Mouse (Mus musculus): ENCODE measurements around the gene Galnt7. TPM values are rescaled to one million over a fixed set of nuclear protein-coding genes. Genes with fewer than 3 reads are reported as not detected.

Galnt7 gene
- polyA plus RNA-seq, 1 experiment from 2014 or later, result 12.1 TPM

DNA sequence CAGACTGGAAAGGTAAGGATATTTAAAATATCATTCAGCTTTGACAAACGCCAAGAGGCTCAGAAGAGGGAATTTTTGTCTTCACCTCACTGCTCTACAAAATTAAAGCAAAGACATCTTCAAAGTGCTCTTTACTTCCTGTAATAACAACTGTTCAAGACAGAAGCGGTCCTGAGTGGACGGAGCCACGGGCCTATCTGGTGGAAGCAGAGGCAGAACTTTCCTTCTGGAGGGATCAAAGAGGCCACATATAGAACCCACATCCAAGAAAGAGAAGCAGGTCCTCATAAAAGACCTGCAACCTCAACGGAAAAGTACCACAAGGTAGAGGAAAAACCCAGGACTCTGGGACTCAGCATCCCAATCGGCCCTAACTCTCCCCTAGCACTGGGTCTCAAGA is 2.6 kb downstream of the Galnt7 start:
- no peak overlapping the region for H3K9ac ChIP-seq
- H3K4me3 ChIP-seq, result no peak overlapping the region
- H3K4me2 ChIP-seq, result no peak overlapping the region
- 74% methylated on average over 6 of the region's 6 CpGs for WGBS
- no peak overlapping the region for H3K27ac ChIP-seq
- peaks cover 20% of the 10 kb centered on the region for H3K4me1 ChIP-seq
- no peaks in the 10 kb centered on the region for H3K27me3 ChIP-seq
- no peaks in the 10 kb centered on the region for H3K36me3 ChIP-seq
- ATAC-seq (ENCODE audit: borderline replicate concordance, extremely low read depth, low FRiP score, low TSS enrichment), result no peak
- no peaks in the 10 kb centered on the region for H3K9me3 ChIP-seq

DNA sequence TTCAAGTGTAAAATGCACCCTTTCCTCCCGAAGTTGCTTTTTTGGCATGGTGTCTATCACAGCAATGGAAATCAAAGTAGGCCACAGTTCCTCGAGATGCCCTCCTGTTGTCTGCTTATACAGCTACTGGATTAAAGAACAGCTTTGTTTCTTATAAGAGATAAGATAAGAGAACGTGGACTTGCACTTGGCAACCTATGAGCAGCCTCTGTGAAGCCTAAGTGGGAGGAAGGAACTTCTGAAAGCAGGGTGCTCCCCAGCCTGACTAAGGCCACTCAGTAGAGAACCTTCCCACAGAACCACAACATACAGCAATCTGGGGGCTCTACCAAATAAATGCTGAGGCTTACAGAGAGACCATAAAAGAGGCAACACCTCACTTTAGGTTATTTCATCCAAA is 5.3 kb downstream of the Galnt7 start:
- no peak overlapping the region for H3K4me3 ChIP-seq
- H3K9ac ChIP-seq, result no peak overlapping the region
- no peak for ATAC-seq (ENCODE audit: borderline replicate concordance, extremely low read depth, low FRiP score, low TSS enrichment)
- no peaks in the 10 kb centered on the region for H3K27me3 ChIP-seq
- peaks cover 10% of the 10 kb centered on the region; the same call in 1 of the 2 replicates for H3K4me1 ChIP-seq
- H3K36me3 ChIP-seq, result no peaks in the 10 kb centered on the region
- 26% methylated on average over 3 of the region's 3 CpGs for WGBS
- H3K9me3 ChIP-seq, result no peaks in the 10 kb centered on the region
- H3K27ac ChIP-seq, result no peak overlapping the region
- H3K4me2 ChIP-seq, result no peak overlapping the region

DNA sequence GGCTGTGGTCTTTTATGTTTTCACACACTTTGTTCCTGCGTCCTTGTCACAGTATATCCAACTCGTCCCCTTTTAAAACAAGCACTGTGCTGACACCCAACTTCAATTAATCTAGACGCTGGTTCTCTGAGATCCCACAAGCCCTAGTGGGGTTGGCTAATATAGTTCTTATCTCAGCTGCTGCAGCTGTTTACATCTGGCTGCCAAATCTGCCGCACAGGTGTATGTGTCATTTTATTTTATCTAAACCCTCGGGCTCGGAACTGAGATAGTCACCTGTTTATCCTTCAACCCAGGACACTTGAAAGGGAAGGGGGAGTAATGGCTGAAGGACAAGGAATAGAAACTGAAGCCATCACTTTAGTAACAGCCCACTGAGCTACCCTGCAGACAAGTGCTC is 8.6 kb downstream of the Galnt7 start:
- H3K27ac ChIP-seq, result no peak overlapping the region
- H3K4me1 ChIP-seq, result 0 out of 2 replicates have a peak, but pooled peaks cover 7% of the 10 kb centered on the region
- no peak overlapping the region for H3K9ac ChIP-seq
- WGBS, result 31% methylated on average over 6 of the region's 6 CpGs
- no peaks in the 10 kb centered on the region for H3K27me3 ChIP-seq
- H3K4me2 ChIP-seq, result no peak overlapping the region
- no peak overlapping the region for H3K4me3 ChIP-seq
- no peaks in the 10 kb centered on the region for H3K36me3 ChIP-seq
- no peaks in the 10 kb centered on the region for H3K9me3 ChIP-seq
- ATAC-seq (ENCODE audit: borderline replicate concordance, extremely low read depth, low FRiP score, low TSS enrichment), result no peak

DNA sequence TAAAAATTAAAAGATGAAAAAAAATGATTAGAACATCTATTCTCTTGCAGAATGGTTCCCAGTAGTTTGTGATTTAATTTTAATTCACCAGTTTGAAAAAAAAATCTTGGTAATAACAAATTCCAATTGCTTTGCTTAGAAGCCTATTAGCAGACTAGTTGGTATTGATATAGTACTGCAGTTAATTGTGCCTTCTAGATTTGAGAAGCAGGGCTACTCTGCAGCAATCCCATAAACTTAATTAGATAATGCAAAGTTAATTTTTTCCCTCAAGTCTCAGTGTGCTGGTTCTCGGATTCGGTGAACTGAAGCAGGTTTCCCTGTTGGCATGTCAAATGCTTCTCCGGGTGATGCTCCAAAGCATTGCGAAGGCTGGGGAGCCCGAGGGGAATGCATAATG is 10.1 kb downstream of the Galnt7 start:
- Histone ChIP-seq H3K4me3 (no peak overlapping the region), H3K4me2 (no peak overlapping the region), H3K27me3 (no peaks in the 10 kb centered on the region), H3K4me1 (0 out of 2 replicates have a peak, but pooled peaks cover 7% of the 10 kb centered on the region), H3K9me3 (no peaks in the 10 kb centered on the region), H3K36me3 (no peaks in the 10 kb centered on the region), H3K9ac (no peak overlapping the region), H3K27ac (no peak overlapping the region)
- 81% methylated on average over 5 of the region's 5 CpGs for WGBS
- ATAC-seq (ENCODE audit: borderline replicate concordance, extremely low read depth, low FRiP score, low TSS enrichment), result no peak

DNA sequence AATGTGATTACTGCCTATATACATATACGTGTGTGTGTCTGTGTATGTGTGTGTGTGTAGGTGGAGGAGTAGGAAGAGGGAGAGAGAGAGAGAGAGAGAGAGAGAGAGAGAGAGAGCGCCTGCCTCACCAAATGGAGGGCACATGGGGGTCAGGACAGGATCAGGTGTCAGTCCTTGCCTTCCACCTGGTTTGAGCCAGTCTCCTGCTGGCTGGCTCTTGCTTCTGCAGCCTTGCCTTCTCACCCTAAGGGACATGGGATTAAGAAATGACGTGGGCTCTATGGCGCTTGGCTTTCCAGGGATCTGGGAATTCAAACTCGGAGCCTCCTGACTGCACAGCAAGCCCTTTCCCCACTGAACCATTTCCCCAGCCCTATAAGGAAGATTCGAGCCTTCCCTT is 13.9 kb downstream of the Galnt7 start:
- WGBS, result 59% methylated on average over 6 of the region's 6 CpGs

DNA sequence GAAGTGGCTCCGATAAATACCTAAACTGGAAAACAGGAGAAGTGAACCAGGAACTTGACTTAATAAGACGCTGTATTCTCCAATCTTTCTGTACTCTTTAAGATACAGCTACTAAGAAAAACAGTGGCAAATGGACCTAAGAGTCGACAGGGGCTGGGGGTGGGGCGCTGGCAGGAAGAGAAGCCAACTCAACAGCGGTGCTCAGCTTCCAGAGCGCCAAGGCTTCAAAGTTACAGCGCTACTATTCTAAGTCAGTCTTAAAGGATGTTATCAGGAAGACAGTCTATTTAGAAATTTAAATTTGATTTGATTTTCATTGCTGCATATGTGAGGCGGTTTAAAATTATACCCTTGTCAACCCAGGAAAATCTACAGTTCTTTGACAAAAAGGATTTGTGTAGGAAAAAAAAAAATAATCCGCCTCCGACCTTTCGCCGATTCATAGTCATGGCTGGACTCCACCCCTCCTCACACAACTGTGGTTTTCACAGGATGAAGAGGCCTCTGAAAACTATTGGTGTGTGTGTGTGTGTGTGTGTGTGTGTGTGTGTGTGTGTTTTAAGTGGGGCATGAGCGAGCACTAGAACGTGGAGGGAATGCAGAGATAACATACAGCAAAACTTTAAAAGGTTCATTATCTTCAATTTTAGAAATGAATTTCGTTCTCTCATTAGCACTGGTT is 15.1 kb downstream of the Galnt7 start:
- no peak overlapping the region for H3K27ac ChIP-seq
- no peak overlapping the region for H3K9ac ChIP-seq
- H3K27me3 ChIP-seq, result no peaks in the 10 kb centered on the region
- WGBS, result 80% methylated on average over 15 of the region's 15 CpGs
- no peaks in the 10 kb centered on the region for H3K9me3 ChIP-seq
- no peak overlapping the region for H3K4me2 ChIP-seq
- no peak for ATAC-seq (ENCODE audit: borderline replicate concordance, extremely low read depth, low FRiP score, low TSS enrichment)
- no peaks in the 10 kb centered on the region for H3K36me3 ChIP-seq
- H3K4me1 ChIP-seq, result no peaks in the 10 kb centered on the region
- H3K4me3 ChIP-seq, result no peak overlapping the region

More for the DNA sequence above, 13.9 kb downstream of the Galnt7 start:
- Histone ChIP-seq H3K9ac (no peak overlapping the region), H3K27ac (no peak overlapping the region), H3K36me3 (no peaks in the 10 kb centered on the region), H3K4me1 (no peaks in the 10 kb centered on the region), H3K27me3 (no peaks in the 10 kb centered on the region), H3K4me3 (no peak overlapping the region), H3K9me3 (no peaks in the 10 kb centered on the region), H3K4me2 (no peak overlapping the region)
- no peak for ATAC-seq (ENCODE audit: borderline replicate concordance, extremely low read depth, low FRiP score, low TSS enrichment)

DNA sequence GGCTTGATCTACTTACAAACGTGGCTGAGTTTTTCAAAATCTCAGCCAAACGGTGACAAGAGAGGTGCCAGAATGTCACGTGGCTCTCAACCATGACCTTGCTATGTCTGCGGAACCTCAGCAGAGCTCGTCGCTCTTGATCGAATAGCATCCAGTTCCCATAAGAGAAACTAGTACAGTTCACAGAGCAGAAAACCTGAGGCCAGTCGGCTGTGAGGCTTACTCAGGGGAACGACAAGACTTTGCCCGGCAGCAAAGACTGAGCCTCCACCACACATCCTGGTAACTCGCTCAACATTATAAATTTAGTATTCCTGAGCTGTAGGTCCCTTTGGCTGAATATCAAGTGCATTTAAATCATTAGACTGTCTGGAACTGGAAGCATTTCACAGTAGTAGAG is 16.1 kb downstream of the Galnt7 start:
- Histone ChIP-seq H3K9ac (no peak overlapping the region), H3K36me3 (no peaks in the 10 kb centered on the region), H3K27me3 (no peaks in the 10 kb centered on the region), H3K4me1 (no peaks in the 10 kb centered on the region), H3K4me3 (no peak overlapping the region), H3K4me2 (no peak overlapping the region), H3K27ac (no peak overlapping the region), H3K9me3 (no peaks in the 10 kb centered on the region)
- WGBS, result 84% methylated on average over 11 of the region's 11 CpGs
- ATAC-seq (ENCODE audit: borderline replicate concordance, extremely low read depth, low FRiP score, low TSS enrichment), result no peak

DNA sequence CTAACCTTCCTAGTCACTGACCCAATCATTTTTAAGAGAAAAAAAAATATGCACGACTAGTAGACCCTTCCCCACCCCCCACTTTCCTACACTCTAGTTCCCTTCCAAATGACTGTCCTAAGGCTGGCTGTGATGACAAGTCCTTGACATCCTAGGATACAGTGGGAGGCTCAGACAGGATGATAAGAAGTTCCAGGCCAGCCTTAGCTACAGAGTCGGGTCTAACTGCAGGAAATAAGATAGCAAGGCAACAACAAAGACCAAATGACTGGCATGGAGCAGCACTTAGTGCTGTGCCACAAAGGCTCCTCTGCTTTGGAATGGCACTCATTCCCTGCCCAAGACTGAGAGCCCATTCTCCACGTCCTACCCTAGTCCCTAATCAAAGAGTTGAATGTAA is 16.6 kb downstream of the Galnt7 start:
- Histone ChIP-seq H3K4me2 (no peak overlapping the region), H3K4me1 (no peaks in the 10 kb centered on the region), H3K27me3 (no peaks in the 10 kb centered on the region), H3K36me3 (no peaks in the 10 kb centered on the region), H3K9ac (no peak overlapping the region), H3K27ac (no peak overlapping the region), H3K9me3 (no peaks in the 10 kb centered on the region), H3K4me3 (no peak overlapping the region)
- ATAC-seq (ENCODE audit: borderline replicate concordance, extremely low read depth, low FRiP score, low TSS enrichment), result no peak
- 56% methylated on average over 3 of the region's 3 CpGs for WGBS

DNA sequence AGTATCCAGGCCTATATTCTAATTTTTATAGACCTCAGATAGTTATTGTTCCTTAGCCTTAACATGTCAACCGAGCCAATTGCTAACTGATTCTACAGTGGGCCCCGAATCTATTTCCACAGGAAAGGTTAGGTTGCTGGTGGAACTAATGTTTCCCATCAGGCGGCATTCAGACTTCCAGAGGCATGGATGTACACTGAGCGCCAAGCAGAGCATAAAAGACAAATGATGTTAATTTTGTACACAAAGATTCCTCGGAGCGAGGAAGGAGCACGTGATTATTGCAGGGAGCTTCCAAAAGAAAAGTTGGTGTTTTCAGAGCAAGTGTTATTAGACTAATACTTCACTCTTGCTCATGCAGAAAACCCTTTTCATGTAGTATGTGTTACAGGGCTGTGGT is 21.1 kb downstream of the Galnt7 start:
- Histone ChIP-seq H3K4me3 (no peak overlapping the region), H3K9me3 (no peaks in the 10 kb centered on the region), H3K4me2 (no peak overlapping the region), H3K4me1 (no peaks in the 10 kb centered on the region), H3K36me3 (no peaks in the 10 kb centered on the region), H3K27ac (no peak overlapping the region), H3K9ac (no peak overlapping the region), H3K27me3 (no peaks in the 10 kb centered on the region)
- no peak for ATAC-seq (ENCODE audit: borderline replicate concordance, extremely low read depth, low FRiP score, low TSS enrichment)
- WGBS, result 83% methylated on average over 7 of the region's 7 CpGs

DNA sequence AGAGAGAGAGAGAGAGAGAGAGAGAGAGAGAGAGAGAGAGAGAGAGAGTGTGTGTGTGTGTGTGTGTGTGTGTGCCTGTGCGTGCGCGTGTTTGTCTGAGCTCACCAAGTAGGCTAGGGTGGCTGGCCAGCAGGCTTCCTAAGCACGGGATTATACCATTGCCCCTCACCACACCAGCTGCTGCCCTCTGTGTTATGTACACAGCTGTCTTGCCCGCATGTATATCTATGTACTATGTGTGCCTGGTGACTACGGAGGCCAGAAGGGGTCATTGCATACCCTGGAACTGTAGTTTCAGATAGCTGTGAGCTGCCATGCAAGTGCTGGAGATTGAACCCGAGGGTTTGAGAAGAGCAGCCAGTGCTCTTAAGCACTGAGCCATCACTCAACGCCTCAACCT is 22.7 kb downstream of the Galnt7 start:
- Histone ChIP-seq H3K9me3 (no peaks in the 10 kb centered on the region), H3K36me3 (no peaks in the 10 kb centered on the region), H3K4me2 (no peak overlapping the region), H3K9ac (no peak overlapping the region), H3K4me3 (no peak overlapping the region), H3K27ac (no peak overlapping the region), H3K27me3 (no peaks in the 10 kb centered on the region), H3K4me1 (no peaks in the 10 kb centered on the region)
- WGBS, result 62% methylated on average over 8 of the region's 8 CpGs
- ATAC-seq (ENCODE audit: borderline replicate concordance, extremely low read depth, low FRiP score, low TSS enrichment), result no peak

DNA sequence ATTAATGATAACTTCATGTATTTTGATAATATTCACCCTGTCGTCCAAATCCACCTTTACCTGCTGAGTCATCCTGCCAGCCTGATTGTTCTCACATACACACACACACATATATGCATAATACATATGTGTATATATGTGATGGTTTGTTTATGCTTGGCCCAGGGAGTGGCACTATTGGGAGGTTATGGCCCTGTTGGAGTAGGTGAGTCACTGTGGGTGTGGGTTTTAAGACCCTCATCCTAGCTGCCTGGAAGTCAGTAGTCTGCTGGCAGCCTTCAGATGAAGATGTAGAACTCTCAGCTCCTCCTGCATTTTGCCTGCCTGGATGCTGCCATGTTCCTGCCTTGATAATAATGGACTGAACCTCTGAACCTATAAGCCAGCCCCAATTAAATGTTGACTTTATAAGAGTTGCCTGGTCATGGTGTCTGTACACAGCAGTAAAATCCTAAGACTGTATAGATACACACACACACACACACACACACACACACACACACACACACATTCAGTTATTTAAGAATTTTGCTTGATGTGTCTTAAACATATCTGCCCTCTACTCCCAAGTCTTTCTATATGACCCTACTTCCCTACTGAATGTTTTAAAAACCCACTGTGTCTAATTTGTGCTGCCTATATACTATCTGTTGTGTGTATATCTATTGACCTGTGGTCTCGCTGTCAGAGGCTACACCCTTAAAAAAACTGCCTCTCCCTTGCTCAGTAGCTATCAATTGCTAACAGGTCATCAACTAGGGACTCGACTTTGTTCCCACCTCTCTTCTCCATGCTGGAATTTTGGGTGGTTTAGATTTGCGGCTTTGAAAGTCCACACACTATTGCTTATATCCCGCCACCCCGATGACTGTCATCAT is 23.8 kb downstream of the Galnt7 start:
- Histone ChIP-seq H3K4me2 (no peak overlapping the region), H3K36me3 (no peaks in the 10 kb centered on the region), H3K27ac (no peak overlapping the region), H3K9ac (no peak overlapping the region), H3K4me1 (no peaks in the 10 kb centered on the region), H3K9me3 (no peaks in the 10 kb centered on the region), H3K27me3 (no peaks in the 10 kb centered on the region), H3K4me3 (no peak overlapping the region)
- ATAC-seq (ENCODE audit: borderline replicate concordance, extremely low read depth, low FRiP score, low TSS enrichment), result no peak
- 79% methylated on average over 6 of the region's 6 CpGs for WGBS

Measured in lung, embryonic 15.5 days (tissue).